Mouse (Mus musculus) ovary, adult 18-20 months (tissue): ENCODE measurements at regions not wholly inside any gene's neighbourhood (a gene's known extent, or its start where the extent isn't known, plus 50 kb on each side); places are given as distances from the start of the nearest gene placed in this dataset.

Experiments
- DNase-seq: peaks from one replicate; pipeline ENCODE4 v3.0.0; 2022; ENCODE audit warnings: low spot score, mixed read lengths

GRCm38 (mm10) chr13:101883177-101883576 lies 115.2 kb upstream of the Pik3r1 start:
- DNase-seq = no peak

- DNase-seq = no peak
Measured at GRCm38 (mm10) chr13:101884752-101885151, 116.7 kb upstream of the Pik3r1 start.

GRCm38 (mm10) chr13:101891473-101891872 lies 123.5 kb upstream of the Pik3r1 start:
- DNase-seq = no peak

- DNase-seq = no peak
Measured at GRCm38 (mm10) chr13:101893035-101893600, 125.1 kb upstream of the Pik3r1 start.

GRCm38 (mm10) chr13:101895161-101895560 lies 127.1 kb upstream of the Pik3r1 start:
- no peak for DNase-seq

GRCm38 (mm10) chr13:101895686-101896085 lies 127.7 kb upstream of the Pik3r1 start:
- no peak for DNase-seq

- DNase-seq = no peak
Measured at GRCm38 (mm10) chr13:101896946-101897345, 128.9 kb upstream of the Pik3r1 start.

GRCm38 (mm10) chr13:101902213-101902612 lies 134.2 kb upstream of the Pik3r1 start:
- DNase-seq = no peak

- no peak for DNase-seq
Measured at GRCm38 (mm10) chr13:101905909-101906676, 138.1 kb upstream of the Pik3r1 start.

GRCm38 (mm10) chr13:101909026-101909425 lies 141.0 kb upstream of the Pik3r1 start:
- no peak for DNase-seq

- DNase-seq = no peak
Measured at GRCm38 (mm10) chr13:101910687-101911086, 142.7 kb upstream of the Pik3r1 start.

- no peak for DNase-seq
Measured at GRCm38 (mm10) chr13:101914132-101914531, 146.1 kb upstream of the Pik3r1 start.

- no peak for DNase-seq
Measured at GRCm38 (mm10) chr13:101914691-101915541, 146.9 kb upstream of the Pik3r1 start.

GRCm38 (mm10) chr13:101915542-101915941 lies 147.5 kb upstream of the Pik3r1 start:
- no peak for DNase-seq

GRCm38 (mm10) chr13:101915948-101916594 lies 148.1 kb upstream of the Pik3r1 start:
- no peak for DNase-seq

GRCm38 (mm10) chr13:101916876-101917275 lies 148.9 kb upstream of the Pik3r1 start:
- DNase-seq = no peak

- DNase-seq = no peak
Measured at GRCm38 (mm10) chr13:101918185-101918584, 150.2 kb upstream of the Pik3r1 start.

GRCm38 (mm10) chr13:101919266-101919665 lies 151.2 kb upstream of the Pik3r1 start:
- no peak for DNase-seq

GRCm38 (mm10) chr13:101920384-101920783 lies 152.4 kb upstream of the Pik3r1 start:
- DNase-seq = no peak

- no peak for DNase-seq
Measured at GRCm38 (mm10) chr13:101924637-101925036, 156.6 kb upstream of the Pik3r1 start.

GRCm38 (mm10) chr13:101931264-101931663 lies 163.2 kb upstream of the Pik3r1 start:
- DNase-seq = no peak

- DNase-seq = no peak
Measured at GRCm38 (mm10) chr13:101931882-101932281, 163.9 kb upstream of the Pik3r1 start.
